Mouse (Mus musculus) ovary, postnatal 14 days (tissue): ENCODE results near the gene Thrb.

Experiments used
- DNase-seq: peaks from one replicate; pipeline ENCODE4 v3.0.0; 2022; ENCODE audit warnings: low spot score

The Thrb gene

DNA sequence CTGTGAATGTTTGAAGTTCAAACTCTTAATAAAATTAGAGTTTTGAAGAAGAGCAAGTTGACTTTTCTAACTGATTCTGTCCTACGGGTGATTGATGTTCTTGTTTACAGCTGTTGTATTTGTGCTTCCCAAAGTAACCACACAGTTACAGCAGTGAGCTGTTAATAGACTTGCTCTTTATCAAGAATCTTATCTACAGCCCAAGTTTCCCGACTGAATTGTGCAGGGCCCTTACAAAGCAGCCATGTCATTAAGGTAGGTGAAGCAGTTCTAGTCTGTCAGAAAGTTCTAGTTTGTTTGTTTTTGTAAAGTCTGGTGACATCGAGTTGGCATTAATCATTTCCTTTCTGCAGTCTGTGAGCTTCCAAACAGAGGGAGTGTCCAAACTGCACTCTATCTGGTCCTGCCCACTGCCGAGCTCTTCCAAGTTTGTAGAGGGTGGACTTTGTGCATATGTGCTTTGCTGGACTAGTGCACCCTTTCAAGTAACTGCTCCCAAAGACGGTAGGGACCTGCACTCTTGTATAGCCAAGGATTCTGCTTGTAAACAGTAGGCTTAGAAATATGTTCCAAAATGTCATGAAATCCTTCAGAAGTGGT lies 124.2 kb downstream of the Thrb start:
- DNase-seq = no peak

DNA sequence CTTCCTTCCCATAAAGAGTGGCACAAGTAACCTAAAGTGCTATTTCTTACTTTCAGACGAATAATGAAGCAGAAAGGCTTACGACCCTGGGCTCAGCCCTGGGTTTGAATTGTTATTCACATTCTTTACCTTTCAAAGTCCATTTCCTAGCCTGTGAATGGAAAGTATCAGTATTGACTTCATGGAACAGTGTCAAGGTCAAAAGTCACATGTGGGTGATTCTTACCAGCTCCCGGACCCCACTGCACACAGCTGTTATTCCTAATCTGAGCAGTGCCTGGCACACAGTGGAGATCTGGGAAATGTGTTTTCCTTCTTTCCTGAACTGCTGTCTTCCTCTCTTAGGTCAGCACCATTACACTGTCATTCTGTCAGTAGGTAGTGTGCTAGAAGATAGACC lies 125.3 kb downstream of the Thrb start:
- no peak for DNase-seq

DNA sequence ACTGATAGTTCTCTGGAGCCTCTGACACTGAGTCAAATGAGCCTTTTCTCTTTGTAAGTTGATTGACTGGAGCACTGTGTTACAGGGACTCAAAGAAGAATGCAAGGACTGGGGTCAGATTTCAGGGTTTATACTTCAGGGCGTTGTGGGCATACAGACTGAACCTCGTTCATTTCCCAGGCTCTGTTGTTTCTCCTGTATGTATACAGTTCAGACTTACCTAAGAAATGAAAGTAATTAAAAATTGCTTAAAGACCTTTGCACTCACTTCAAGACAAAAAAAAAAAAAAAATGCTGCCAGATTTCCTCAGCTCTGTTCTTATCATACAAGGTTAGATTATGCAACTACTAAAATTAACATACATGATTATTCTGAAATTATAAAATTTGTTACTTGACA lies 126.2 kb downstream of the Thrb start:
- no peak for DNase-seq

DNA sequence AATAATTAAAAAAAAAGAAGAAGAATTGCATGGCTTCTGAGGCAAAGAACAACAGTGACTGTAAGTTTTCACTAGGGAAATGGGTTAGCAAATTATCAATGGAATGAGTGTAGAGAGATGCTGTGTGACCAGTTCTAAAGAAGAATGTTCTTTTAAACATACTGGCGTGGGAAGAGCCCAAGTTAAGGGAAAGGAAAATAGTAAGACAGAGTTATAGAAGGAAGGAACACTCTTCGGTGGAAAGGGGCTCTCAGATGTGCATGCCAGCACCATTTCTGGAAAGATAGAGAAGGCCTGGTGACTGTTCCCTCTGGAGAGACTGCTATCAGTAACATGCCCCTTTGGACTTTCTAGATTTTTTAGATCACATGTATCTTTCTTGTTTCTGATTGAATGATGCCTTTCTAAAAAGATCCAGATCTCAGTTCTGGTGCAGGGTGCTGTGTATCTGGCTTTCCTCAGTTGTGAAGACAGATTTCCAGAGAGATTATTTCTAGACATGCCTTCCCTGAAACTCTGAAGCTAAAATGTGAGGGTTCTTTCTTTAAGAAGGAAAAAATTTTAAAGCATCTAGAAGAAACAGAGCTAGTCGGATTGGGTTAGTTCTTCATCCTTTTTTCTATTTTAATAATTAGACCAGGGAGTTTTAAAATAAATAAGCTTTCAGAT lies 144.0 kb downstream of the Thrb start:
- DNase-seq = no peak

DNA sequence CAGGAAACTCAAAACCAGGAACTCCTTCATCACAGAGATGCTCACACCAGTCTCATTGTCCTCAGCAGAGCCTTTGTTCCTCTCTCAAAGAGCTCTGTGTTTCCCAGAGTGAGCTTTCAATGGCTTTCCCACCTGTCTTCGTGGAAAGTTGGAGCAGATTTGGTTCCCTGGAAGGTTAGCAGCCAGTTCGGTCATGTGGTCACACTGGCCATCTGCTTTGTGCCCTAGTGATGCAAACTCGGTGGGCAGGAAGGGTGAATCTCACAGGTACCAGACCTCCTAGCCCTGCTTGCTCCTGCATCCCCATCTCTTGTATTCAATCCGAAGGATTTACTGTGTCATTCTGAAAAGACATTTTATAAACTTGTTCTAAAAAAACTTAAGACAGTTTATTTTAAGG lies 151.0 kb downstream of the Thrb start:
- DNase-seq = no peak

DNA sequence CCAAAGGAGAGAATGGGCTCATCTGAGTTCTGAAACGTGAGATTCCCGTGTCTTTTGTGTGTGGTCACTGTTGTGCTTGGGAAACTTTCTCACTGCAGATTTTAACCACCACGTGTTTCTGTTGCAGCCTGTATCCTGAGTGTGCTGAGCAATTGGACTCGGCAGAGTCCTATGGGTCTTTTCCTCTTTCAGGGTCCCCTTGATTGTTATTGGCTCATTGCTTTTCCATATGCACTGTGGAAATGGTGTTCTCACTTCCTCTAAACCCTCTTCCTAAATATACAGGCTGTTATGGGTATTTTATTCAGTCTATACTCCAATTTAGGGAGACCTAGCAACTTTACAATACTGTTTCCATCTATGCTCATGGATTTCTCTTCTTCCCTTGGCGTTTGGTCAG lies 152.4 kb downstream of the Thrb start:
- DNase-seq = no peak

DNA sequence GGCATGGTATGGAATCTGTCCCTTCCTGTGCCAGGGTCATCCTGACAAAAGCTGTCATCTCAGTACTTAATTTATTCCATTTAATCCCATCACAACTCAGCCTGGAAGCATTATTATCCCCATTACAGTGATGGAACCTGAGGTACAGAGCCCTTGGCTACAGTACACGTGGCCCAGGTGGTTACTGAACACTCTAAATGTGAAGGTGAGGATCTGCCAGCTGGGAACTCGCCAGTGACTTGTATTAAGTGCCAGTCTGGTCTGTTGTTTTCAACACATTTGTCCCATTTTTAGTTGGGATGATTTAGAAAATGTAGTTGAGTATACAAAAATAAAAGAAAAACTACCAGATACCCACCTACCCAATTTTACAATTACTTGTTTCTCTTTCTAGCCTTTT lies 155.0 kb downstream of the Thrb start:
- DNase-seq = no peak

DNA sequence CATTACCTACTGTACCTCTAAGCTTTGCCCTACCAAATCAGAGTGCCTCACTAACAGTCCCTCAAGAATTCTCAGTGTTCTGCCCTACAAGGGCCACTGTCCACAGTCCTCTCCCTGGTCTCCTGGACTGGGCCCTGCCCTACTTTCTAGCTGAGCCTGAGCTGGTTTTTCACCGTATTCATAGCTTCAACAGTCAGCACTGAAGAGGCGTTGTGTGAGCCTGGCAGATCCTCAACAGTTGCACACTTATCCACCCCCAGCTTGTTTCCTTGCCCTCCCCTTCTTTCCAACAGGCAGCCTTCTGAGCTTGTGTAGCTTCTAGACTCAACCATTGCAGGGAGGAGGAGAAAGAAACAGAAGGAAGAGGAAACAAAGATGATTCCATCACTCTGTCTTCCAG lies 158.0 kb downstream of the Thrb start:
- DNase-seq = no peak

DNA sequence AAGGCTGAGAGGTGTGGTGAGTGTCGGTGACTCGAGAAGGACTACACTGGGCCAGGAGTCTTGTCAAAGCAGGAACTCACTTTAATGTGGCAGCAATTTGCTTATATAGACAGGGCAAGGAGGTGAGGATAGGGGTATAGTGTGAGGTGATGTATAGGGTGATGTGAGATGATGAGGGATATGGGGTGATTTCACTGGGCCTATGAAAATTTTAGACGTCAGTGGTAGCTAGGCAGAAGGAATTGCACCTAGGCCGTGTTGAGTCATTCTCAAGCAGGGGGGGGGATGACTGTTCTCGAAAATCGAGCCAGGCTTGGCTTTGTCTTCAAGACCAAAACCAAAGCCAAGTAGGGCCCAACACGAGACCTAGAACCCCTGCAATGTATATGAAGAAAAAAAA lies 162.7 kb downstream of the Thrb start:
- no peak for DNase-seq

DNA sequence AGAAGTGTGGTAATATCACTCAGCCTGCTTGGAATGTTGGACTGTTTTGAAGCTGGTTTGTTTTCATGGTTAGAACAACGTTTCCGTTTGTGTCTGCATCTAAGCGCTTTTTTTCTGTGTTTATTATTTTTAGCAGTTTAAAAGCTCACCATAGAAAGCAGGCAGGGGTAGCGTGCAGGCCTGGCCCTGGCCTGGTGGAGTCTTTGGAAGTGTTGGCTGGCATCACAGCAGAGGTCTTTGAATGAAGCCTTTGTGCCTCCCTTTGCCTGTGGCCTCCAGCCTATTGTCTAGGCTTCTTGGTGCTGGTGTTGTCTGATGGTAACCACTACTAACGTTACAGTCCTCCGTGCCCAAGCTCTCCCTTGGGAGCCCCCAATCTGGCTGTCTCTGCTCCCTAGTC lies 167.3 kb downstream of the Thrb start:
- DNase-seq = no peak

DNA sequence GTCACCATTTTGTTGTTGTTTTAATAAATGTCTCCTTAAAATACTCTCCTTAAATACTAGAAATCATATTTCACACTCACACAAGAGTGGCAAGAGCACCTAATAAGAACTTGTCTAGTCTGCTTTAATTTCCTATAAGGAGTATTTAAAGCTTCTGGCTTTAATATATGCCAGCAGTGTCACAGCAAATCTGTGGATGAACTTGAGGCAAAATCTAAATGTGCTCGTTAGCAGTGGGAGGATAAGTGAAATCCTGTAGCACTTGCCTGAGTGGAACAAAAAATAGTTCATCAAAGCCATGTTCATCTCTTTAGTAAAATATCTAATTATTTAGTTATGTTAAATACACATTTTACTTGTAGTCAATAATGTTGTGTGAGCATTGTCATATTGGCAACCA lies 175.7 kb downstream of the Thrb start:
- DNase-seq = no peak

DNA sequence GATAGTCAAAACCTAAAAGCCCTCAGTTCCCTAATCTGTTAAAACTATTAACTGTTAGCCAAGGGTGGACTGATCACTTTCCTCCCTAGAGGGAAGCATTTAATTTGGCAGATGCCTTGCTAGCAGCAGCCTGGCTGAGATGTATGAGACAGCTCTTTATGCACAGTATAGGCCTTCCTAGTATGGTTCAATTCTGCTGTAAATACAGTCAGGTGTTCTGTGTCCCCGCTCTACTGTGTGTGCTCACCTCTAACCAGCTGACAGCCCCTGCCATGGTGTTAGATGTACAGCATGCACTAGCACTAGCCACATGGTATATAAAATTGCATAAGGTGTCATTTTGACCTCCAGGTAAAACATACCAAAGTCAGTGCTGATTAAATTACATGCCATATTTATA lies 176.7 kb downstream of the Thrb start:
- no peak for DNase-seq

DNA sequence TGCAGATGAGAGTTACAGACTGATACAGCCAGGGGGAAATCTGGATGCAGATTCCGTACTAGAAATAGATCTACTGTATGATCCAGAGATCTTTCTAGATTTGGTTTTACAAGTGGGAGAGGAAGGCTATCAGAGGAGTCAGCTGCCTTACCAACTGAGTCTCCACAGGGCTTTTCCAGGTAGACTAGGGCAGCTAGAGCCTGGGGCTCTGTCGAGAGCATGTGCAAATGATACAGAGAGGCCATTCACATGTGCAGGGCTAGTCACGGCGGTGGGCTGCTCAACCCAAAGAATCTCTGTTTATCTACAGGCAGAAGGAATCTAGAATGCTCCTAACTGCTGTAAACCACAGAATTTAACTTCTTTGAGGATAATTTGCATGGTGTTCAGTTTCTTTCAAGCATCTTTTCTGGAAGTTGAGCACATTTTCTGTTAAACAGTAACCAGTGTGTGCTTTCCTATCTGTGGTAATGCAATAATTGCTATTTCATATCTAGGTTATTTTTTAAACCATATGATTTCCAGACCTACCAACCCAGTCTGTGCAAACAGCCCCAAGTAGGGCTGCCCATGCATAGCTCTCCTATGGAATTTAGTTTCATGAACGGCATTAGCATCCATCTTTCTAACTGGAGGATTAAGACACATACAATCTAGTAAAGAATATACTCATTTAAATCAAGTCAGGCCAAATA lies 185.1 kb downstream of the Thrb start:
- DNase-seq = no peak

DNA sequence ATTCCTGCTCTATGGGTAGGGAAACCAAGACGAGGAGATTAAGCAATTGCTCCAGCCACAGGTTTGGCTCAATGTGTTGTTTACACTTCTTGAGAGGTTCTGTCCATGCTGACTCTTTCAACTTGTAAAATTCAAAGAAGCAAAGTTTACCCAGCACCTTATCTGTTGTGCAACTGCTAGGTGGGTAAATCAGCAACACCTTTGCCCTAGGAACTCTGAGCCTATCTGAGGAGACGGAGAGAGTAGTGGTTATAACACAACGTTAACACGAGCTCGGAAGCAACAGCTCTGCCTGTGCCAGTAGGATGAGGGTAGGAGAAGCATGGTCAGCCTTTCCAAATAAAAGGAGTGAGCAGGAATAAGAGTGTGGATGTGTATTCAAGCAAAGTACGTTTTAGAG lies 185.8 kb downstream of the Thrb start:
- DNase-seq = no peak

DNA sequence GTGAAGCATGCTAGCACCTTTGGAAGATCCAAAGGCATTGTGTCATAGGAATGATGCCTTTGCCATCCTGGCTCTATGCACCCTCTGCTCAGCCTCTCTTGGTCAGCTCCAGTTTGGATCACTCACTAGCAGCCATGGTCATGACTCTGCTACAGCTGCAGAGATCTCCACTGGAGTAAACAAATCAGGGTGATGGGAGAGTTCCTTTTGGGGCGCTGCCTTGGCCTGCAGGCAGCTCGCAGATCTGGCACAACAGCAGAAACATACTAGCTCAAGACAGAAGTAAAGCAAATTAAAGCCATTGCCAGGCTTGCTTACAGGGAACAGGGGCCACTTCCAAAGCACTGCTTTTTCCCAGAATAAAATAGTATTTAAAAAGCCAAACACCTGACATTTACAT lies 186.6 kb downstream of the Thrb start:
- no peak for DNase-seq

DNA sequence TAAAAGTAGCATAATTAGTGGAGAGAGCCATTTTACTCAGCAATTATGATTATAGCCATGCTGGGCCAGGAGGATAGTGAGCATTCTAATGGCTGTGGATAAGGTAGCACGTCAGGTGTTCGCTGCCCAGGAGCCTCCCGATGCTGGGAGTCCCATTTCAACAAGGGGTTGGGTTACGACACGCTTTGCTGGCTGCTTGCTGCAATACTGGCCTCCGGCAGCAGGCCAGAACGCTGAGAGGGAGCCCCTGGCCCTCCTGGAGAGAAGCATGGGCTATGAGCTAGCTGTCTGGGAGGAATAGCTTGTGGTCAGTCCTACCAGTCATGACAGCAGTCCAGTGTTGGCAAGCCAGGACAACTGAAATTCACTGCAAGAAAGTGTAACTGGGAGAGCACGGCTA lies 187.2 kb downstream of the Thrb start:
- no peak for DNase-seq

DNA sequence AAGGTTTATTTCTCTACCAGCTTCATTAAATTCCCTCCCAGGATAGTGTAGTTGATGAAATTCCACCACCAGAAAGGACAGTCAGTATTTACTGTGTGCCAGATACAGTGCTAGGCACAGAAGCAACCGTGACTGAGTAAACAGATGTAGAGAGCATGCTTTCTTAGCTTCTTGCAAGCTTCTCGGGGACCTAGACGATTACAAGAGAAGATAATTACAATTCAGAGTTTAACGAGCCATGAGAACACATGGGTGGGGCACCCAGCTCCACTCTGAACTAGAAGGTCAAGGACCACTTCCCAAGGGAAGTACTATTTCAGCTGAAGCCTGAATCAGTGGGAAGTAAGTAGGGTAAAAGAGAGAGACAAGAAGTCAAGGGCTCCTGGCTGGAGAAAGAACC lies 190.3 kb downstream of the Thrb start:
- DNase-seq = no peak

DNA sequence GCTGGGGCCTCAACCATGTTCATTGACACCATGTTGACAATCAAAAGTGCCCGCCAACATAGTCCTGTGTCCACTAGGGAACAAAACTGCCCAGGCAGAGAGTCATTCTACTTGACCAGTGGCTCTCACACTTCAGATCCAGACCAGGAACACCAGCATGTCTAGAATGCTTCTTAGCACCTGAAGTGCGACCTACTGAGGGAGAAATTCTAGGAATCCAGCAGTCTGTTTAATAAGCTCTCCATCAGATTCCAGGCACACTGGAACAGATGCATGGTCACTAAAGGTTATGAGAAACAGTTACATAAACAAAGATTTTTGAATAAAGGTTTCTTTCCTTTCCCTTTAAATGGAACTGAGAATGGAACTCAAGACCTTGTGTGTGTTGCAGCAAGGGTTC lies 192.2 kb downstream of the Thrb start:
- DNase-seq = no peak

DNA sequence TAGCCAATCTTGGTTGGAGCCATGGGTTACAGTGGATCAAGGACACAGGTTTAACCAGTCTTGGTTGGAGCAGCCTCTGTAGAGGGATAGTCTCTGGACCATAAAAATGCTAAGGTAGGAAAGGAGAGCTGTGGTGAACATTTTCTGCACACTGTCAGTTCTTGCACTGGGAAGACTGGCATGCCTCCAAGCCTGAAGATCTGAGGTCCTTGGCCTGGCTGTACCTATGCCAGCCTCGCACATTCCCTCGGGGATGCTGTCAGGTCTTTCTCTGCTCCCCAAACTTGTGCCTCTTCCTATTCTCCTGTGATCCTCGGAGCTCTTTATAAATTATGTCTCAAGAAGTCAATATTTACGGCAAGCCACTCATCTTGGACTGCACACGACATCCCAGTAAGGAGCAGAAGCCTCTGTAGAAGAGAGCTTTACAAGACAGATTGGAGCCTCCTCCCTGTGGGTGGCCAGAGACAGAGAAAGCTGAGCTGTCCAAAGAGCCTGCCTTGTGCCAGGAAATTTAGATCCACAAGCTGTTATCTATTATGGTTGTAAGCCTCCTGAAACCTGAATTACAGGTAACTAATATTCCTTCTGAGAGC lies 199.8 kb downstream of the Thrb start:
- DNase-seq = no peak

DNA sequence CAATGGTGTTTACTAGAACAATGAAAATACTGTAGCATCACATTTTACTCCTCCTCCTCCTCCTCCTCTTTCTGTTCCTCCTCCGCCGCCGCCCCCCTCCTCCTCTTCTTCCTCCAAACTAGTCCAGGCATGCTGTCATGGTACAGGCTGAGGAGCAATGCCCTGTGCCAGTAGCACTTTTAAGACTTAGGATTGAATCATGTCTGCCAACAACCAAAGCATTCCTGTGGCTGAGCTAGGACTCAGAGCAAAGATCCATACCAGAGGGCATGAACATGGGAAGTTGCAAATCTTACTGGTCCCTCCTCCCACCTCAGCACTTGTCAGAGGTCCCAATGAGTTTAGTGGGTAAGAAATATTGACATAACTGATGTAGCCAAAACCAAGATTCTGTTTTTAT lies 202.6 kb downstream of the Thrb start:
- DNase-seq = no peak

DNA sequence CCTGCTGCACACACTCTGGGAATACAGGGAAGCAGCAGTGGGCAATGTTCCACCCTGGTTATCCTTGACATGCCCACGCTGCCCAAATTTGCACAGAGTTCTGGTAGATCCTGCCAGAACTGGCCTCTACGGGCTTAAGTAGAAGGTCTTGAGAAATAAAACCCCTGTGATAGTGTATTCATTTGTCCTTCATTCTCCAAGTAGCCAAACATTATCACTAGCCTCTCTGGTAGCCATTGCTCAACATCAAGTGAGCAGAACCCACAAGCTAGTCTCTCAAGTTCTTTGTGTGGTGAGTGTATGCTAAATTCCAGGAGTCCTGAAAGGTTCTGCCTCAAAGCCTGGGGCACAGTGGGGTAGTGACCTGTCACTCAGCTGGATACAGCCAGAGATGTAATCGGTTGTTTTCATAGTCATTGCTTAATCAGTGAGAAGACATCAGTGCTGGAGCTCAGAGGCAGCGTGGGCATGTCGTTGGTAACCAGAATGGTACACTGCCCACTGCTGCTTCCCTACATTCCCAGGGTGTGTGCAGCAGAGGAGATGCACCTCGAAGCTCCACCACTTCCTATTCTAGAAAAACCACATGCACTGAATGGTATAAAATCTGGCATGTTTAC lies 203.8 kb downstream of the Thrb start:
- no peak for DNase-seq

DNA sequence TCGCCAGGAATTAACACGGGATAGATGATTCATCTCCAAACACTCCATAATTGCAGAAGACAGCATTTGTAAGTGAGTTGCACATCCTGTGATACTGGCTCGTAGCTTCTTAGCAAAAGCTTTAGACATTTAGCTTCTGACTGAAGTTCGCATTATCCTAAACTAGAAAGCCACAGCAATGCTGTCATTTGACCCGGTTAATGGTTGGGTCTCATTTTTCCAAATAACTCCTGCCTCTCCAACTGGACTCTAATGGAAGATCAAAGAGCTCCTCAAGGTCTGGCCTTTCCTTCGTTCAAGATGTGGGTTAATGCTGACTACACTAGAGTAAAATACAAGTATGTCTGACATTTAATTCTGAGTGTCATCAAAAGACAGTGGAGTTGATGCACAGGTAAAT lies 208.3 kb downstream of the Thrb start:
- no peak for DNase-seq

DNA sequence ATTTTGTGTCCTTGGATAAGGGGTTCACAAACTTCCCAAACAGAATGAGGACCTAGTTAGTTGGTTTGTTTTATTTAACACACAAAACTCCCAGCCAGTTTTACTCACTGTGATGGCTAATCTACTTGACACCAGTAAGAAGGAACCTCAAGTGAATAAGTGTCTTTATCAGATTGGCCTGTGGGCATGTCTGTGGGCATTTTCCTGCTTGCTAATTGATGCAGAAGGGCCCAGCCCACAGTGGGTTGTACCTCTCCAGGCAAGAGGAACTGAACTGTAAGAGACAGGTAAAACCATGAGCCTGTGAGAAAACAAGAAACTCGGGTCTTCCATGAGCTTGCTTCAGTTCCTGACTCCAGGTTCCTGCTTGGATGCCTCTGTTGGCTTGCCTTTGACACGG lies 215.9 kb downstream of the Thrb start:
- no peak for DNase-seq
